Mouse (Mus musculus): ENCODE results near the gene Crtac1. TPM values are rescaled to one million over a fixed set of nuclear protein-coding genes. Genes with fewer than 3 reads are reported as not detected.

Gene Crtac1
- polyA plus RNA-seq, 1 experiment from 2014 or later = 3.5 TPM

DNA sequence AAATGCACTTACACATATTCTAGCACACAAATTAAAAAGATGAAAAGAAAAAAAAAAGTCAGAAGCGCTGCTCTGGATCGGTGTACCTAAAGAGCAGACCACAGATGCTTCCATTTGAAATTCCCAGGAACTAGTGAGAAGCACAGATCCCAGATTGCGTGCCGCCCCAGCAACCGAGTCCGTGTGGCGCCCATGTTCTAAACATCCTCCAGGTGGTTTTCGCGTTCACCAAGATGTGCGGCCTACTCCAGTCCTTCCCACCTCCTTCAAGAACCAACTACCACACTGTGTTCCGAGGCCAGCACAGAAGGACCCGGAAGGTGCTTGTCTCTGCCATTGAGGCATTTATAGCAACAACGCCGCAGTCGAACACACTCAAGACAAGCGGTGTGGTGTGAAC, 76.1 kb downstream of the Crtac1 start:
- no peak for ATAC-seq (ENCODE audit: insufficient number of reproducible peaks, insufficient read depth, low FRiP score, low read depth)
- H3K36me3 ChIP-seq (ENCODE audit: control insufficient read depth, insufficient read depth, low read length) = no peaks in the 10 kb centered on the region
- 90% methylated on average over 16 of the region's 16 CpGs for WGBS

DNA sequence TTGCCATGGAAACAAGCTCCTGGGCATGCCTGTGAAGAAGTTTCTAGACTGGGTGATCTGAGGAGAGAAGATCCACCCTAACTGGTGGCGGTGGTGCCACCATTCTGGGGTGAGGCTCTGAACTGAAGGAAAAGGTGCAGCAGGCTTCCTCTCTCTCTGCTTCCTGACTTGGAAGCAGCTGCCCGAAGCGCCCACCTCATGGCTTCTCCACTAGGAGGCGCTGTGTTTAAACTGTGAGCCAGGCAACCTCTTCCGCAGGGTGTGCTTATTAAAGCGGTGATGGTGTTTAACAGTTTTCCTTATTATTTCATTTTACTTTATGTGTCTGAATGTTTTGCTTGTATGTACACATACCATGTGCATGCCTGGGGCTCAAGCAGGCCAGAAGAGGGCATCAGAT, 90.4 kb downstream of the Crtac1 start:
- WGBS = 49% methylated on average over 6 of the region's 6 CpGs
- ATAC-seq (ENCODE audit: insufficient number of reproducible peaks, insufficient read depth, low FRiP score, low read depth) = no peak

More for the DNA sequence above, 76.1 kb downstream of the Crtac1 start:
- H3K27me3 ChIP-seq (ENCODE audit: control insufficient read depth, insufficient read depth, low read length) = no peaks in the 10 kb centered on the region
- H3K9me3 ChIP-seq (ENCODE audit: control insufficient read depth, low read depth, low read length) = no peaks in the 10 kb centered on the region
- H3K4me1 ChIP-seq (ENCODE audit: control insufficient read depth, insufficient read depth, low read length) = no peaks in the 10 kb centered on the region
- H3K27ac ChIP-seq (ENCODE audit: low read length) = no peak overlapping the region
- no peak overlapping the region for H3K4me3 ChIP-seq (ENCODE audit: low read depth, low read length)
- no peak overlapping the region for H3K4me2 ChIP-seq (replicated peaks; ENCODE audit: low read depth, low read length)
- H3K9ac ChIP-seq (replicated peaks; ENCODE audit: low read depth, low read length) = no peak overlapping the region

DNA sequence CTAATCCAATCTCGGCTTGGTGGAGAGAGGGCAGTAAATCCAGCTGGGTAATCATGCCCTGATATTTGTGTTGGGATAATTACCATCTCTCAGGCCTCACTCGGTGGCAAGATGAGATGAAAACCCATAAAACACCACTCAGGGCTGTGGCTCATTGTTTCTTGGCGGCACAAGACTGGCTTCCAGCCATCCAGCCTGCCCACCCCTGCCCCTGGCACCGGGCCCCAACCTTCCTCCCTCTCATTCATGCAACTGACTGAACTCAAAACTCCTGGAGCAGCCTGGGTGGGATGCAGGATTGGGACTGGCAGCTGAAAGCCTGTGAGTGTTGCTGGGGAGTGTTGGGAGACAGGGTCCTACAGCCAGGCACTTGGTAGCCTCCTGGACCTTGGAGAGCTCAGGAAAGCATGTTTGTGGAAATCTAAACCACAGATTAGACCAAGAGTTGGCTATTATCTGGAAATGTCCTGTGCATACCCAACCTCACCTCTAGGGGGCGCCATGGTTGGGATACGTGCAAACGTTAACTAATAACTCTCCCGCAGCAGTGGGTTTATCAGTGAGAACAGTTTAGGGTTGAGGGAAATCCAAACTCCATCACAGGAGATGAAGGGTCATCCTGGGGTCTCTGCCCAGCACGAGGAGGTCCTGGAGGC, 99.4 kb downstream of the Crtac1 start:
- Histone ChIP-seq H3K4me2 (replicated peaks; ENCODE audit: low read depth, low read length) (no peak overlapping the region), H3K27ac (ENCODE audit: low read length) (no peak overlapping the region), H3K27me3 (ENCODE audit: control insufficient read depth, insufficient read depth, low read length) (no peaks in the 10 kb centered on the region), H3K4me1 (ENCODE audit: control insufficient read depth, insufficient read depth, low read length) (no peaks in the 10 kb centered on the region), H3K9me3 (ENCODE audit: control insufficient read depth, low read depth, low read length) (no peaks in the 10 kb centered on the region), H3K36me3 (ENCODE audit: control insufficient read depth, insufficient read depth, low read length) (no peaks in the 10 kb centered on the region), H3K9ac (replicated peaks; ENCODE audit: low read depth, low read length) (no peak overlapping the region), H3K4me3 (ENCODE audit: low read depth, low read length) (no peak overlapping the region)
- 55% methylated on average over 9 of the region's 9 CpGs for WGBS
- no peak for ATAC-seq (ENCODE audit: insufficient number of reproducible peaks, insufficient read depth, low FRiP score, low read depth)

More for the DNA sequence above, 90.4 kb downstream of the Crtac1 start:
- H3K4me2 ChIP-seq (replicated peaks; ENCODE audit: low read depth, low read length) = no peak overlapping the region
- H3K27me3 ChIP-seq (ENCODE audit: control insufficient read depth, insufficient read depth, low read length) = no peaks in the 10 kb centered on the region
- H3K4me1 ChIP-seq (ENCODE audit: control insufficient read depth, insufficient read depth, low read length) = no peaks in the 10 kb centered on the region
- H3K36me3 ChIP-seq (ENCODE audit: control insufficient read depth, insufficient read depth, low read length) = no peaks in the 10 kb centered on the region
- no peak overlapping the region for H3K9ac ChIP-seq (replicated peaks; ENCODE audit: low read depth, low read length)
- H3K27ac ChIP-seq (ENCODE audit: low read length) = no peak overlapping the region
- H3K4me3 ChIP-seq (ENCODE audit: low read depth, low read length) = no peak overlapping the region
- no peaks in the 10 kb centered on the region for H3K9me3 ChIP-seq (ENCODE audit: control insufficient read depth, low read depth, low read length)

DNA sequence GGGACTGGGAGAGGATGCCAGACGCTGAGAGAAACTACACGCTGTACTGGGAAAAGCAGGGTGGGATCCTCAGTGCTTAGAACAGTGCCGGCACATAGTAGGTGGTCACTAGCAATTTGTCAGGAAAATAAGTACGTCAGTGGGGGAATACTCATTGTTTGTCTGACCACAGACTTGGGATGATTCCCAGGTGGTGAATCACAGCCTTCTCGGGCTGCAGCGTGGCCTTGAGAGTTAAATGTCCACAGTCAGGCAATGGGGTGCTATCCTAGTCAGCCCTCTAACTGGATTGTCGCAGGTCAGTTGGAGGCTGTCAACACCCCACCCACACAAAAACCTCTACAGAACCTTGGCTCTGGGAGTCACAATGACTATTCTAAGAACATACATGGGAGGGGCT, 100.1 kb downstream of the Crtac1 start:
- ATAC-seq (ENCODE audit: insufficient number of reproducible peaks, insufficient read depth, low FRiP score, low read depth) = no peak
- Histone ChIP-seq H3K27ac (ENCODE audit: low read length) (no peak overlapping the region), H3K4me1 (ENCODE audit: control insufficient read depth, insufficient read depth, low read length) (no peaks in the 10 kb centered on the region), H3K4me2 (replicated peaks; ENCODE audit: low read depth, low read length) (no peak overlapping the region), H3K36me3 (ENCODE audit: control insufficient read depth, insufficient read depth, low read length) (no peaks in the 10 kb centered on the region), H3K9me3 (ENCODE audit: control insufficient read depth, low read depth, low read length) (no peaks in the 10 kb centered on the region), H3K9ac (replicated peaks; ENCODE audit: low read depth, low read length) (no peak overlapping the region), H3K27me3 (ENCODE audit: control insufficient read depth, insufficient read depth, low read length) (no peaks in the 10 kb centered on the region), H3K4me3 (ENCODE audit: low read depth, low read length) (no peak overlapping the region)
- 82% methylated on average over 7 of the region's 7 CpGs for WGBS

DNA sequence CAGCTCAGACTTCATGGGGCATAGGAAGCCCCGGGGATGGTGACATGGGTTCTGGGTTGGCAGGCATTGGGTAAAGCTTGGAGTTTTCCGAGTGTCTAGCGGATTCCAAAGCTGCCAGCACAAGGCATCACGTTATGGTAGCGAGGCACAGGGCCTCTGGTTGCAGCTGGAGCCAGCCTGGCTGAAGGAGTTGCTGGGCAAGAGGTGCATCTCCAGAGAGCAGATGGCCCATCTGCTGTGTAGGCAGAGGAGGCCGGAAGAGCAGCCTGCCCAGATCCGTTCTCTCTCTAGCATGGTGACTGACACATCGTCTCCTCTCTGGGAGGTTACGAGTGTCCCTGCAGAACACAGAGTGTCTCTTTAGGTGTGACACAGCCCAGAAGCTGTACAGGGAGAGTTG, 103.4 kb downstream of the Crtac1 start:
- ATAC-seq (ENCODE audit: insufficient number of reproducible peaks, insufficient read depth, low FRiP score, low read depth) = no peak
- no peaks in the 10 kb centered on the region for H3K9me3 ChIP-seq (ENCODE audit: control insufficient read depth, low read depth, low read length)
- H3K4me1 ChIP-seq (ENCODE audit: control insufficient read depth, insufficient read depth, low read length) = no peaks in the 10 kb centered on the region
- H3K36me3 ChIP-seq (ENCODE audit: control insufficient read depth, insufficient read depth, low read length) = no peaks in the 10 kb centered on the region
- no peaks in the 10 kb centered on the region for H3K27me3 ChIP-seq (ENCODE audit: control insufficient read depth, insufficient read depth, low read length)
- no peak overlapping the region for H3K27ac ChIP-seq (ENCODE audit: low read length)
- no peak overlapping the region for H3K4me2 ChIP-seq (replicated peaks; ENCODE audit: low read depth, low read length)
- 88% methylated on average over 9 of the region's 9 CpGs for WGBS
- H3K9ac ChIP-seq (replicated peaks; ENCODE audit: low read depth, low read length) = no peak overlapping the region
- no peak overlapping the region for H3K4me3 ChIP-seq (ENCODE audit: low read depth, low read length)

DNA sequence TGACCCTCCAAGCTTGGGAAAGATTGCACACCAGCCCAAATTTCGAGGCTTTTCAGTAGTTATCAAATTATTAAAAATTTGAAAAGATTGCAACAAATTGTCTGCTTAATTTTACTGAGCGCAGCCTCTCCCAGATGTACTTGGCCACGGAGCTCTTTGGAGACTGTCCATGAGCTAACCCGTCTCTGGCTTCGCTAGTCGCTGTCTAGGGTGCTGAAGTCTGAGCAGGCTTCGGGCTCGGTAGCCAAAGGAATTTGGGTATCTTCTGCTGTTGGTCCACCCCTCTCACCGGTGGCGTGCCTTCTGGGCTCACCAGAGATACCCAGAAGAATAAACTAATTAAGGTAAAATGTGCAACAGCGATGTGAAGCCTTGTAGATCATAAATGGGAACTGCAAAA, 105.7 kb downstream of the Crtac1 start:
- no peaks in the 10 kb centered on the region for H3K27me3 ChIP-seq (ENCODE audit: control insufficient read depth, insufficient read depth, low read length)
- 3% methylated on average over 11 of the region's 11 CpGs for WGBS
- no peak overlapping the region for H3K4me2 ChIP-seq (replicated peaks; ENCODE audit: low read depth, low read length)
- H3K4me3 ChIP-seq (ENCODE audit: low read depth, low read length) = no peak overlapping the region
- H3K9me3 ChIP-seq (ENCODE audit: control insufficient read depth, low read depth, low read length) = no peaks in the 10 kb centered on the region
- H3K36me3 ChIP-seq (ENCODE audit: control insufficient read depth, insufficient read depth, low read length) = no peaks in the 10 kb centered on the region
- no peaks in the 10 kb centered on the region for H3K4me1 ChIP-seq (ENCODE audit: control insufficient read depth, insufficient read depth, low read length)
- no peak overlapping the region for H3K27ac ChIP-seq (ENCODE audit: low read length)
- ATAC-seq (ENCODE audit: insufficient number of reproducible peaks, insufficient read depth, low FRiP score, low read depth) = no peak
- H3K9ac ChIP-seq (replicated peaks; ENCODE audit: low read depth, low read length) = no peak overlapping the region

DNA sequence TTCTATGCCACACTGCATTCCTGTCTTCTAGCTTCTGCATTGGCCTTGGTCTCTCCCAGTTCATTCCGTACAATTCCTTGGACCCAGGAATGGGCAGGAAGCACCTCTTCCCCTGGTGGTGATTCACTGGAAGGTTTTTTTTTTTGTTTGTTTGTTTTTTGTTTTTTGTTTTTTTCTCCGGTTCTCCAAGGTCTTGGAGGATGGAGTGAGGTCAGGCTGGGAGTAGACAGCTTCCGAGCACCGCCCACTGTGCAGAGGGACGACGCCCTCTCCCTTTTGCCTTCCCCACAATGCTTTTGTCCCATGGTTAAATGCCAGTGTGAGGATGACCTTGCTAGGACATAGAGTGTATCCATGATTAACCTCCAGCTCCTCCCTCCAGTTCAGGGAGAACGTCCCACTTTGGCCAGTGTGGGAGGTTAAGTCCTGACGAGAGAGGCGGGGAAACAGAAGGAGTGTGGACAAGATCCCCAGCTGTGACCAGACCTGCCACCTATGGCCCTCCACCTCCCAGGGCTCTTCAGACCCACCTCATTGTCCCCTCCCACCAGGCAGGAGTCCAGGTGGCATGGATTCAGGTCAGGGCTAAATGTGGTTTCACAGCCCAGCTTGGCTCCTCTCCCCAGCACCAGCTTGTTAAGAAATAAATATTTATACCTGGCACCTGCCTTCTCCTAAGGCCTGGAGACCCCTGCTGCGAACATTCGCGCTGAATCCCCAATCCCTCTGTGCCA, 109.1 kb downstream of the Crtac1 start:
- ATAC-seq (ENCODE audit: insufficient number of reproducible peaks, insufficient read depth, low FRiP score, low read depth) = no peak
- H3K36me3 ChIP-seq (ENCODE audit: control insufficient read depth, insufficient read depth, low read length) = no peaks in the 10 kb centered on the region
- no peak overlapping the region for H3K9ac ChIP-seq (replicated peaks; ENCODE audit: low read depth, low read length)
- no peaks in the 10 kb centered on the region for H3K27me3 ChIP-seq (ENCODE audit: control insufficient read depth, insufficient read depth, low read length)
- no peaks in the 10 kb centered on the region for H3K9me3 ChIP-seq (ENCODE audit: control insufficient read depth, low read depth, low read length)
- no peaks in the 10 kb centered on the region for H3K4me1 ChIP-seq (ENCODE audit: control insufficient read depth, insufficient read depth, low read length)
- H3K27ac ChIP-seq (ENCODE audit: low read length) = no peak overlapping the region
- WGBS = 55% methylated on average over 12 of the region's 12 CpGs
- H3K4me2 ChIP-seq (replicated peaks; ENCODE audit: low read depth, low read length) = no peak overlapping the region
- H3K4me3 ChIP-seq (ENCODE audit: low read depth, low read length) = no peak overlapping the region

DNA sequence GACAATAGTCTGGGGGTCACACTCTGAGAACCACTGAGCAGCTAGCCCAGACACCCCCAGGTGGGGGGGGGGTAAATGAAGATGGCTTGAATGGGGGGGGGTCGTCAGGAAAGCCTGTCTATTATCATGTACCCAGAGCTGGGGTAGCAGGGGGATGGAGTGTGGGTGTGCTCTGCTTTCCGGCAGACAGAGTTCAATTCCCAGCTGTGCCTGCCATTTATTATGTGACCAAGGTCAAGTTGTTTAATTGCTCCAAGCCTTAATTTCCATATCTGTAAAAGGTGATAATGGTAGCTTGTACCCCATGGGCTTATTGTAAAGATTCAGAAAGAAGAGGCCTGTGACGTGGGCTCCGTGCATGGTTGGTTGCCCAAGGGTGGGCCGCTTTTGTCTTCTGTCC, 109.6 kb downstream of the Crtac1 start:
- H3K4me2 ChIP-seq (replicated peaks; ENCODE audit: low read depth, low read length) = no peak overlapping the region
- no peaks in the 10 kb centered on the region for H3K9me3 ChIP-seq (ENCODE audit: control insufficient read depth, low read depth, low read length)
- no peaks in the 10 kb centered on the region for H3K4me1 ChIP-seq (ENCODE audit: control insufficient read depth, insufficient read depth, low read length)
- H3K27me3 ChIP-seq (ENCODE audit: control insufficient read depth, insufficient read depth, low read length) = no peaks in the 10 kb centered on the region
- H3K9ac ChIP-seq (replicated peaks; ENCODE audit: low read depth, low read length) = no peak overlapping the region
- WGBS = 62% methylated on average over 5 of the region's 5 CpGs
- H3K36me3 ChIP-seq (ENCODE audit: control insufficient read depth, insufficient read depth, low read length) = no peaks in the 10 kb centered on the region
- no peak overlapping the region for H3K4me3 ChIP-seq (ENCODE audit: low read depth, low read length)
- H3K27ac ChIP-seq (ENCODE audit: low read length) = no peak overlapping the region
- no peak for ATAC-seq (ENCODE audit: insufficient number of reproducible peaks, insufficient read depth, low FRiP score, low read depth)

Measured in stomach, embryonic 14.5 days (tissue).